Mouse (Mus musculus): ENCODE measurements around the gene Stk4. TPM values are rescaled to one million over a fixed set of nuclear protein-coding genes. Genes with fewer than 3 reads are reported as not detected.

Gene Stk4
- polyA plus RNA-seq, 1 experiment from 2014 or later = 19.0 TPM

GRCm38 (mm10) chr2:164199626-164200327 lies 129.7 kb downstream of the Stk4 start, which contains the start of gene Wfdc15a:
TSS of gene Wfdc15a (minus strand) at chr2:164200130.
- WGBS = 73% methylated on average over 20 of the region's 20 CpGs
- Histone ChIP-seq H3K4me2 (no peak within 1 kb of the TSS), H3K27me3 (no peaks in the 10 kb centered on the region), H3K4me3 (no peak within 1 kb of the TSS), H3K9me3 (no peaks in the 10 kb centered on the region), H3K36me3 (no peaks in the 10 kb centered on the region), H3K27ac (no peak within 1 kb of the TSS), H3K9ac (no peak within 1 kb of the TSS), H3K4me1 (no peaks in the 10 kb centered on the region)
- ATAC-seq (ENCODE audit: insufficient number of reproducible peaks, insufficient read depth, low FRiP score, low TSS enrichment, low read depth) = no peak

Other genes starting within 250 kb of the Stk4 start
- 0.24 and 0.34 TPM in 2 replicates for gene Ccn5, start 249.5 kb upstream of the Stk4 start, polyA plus RNA-seq (2015; fragmentation: Nextera tagmentation; extraction: Ambion mirVana)
- not detected in 2 replicates for gene Kcnk15, start 216.7 kb upstream of the Stk4 start, polyA plus RNA-seq (2015; fragmentation: Nextera tagmentation; extraction: Ambion mirVana)
- 0.22 and 0.30 TPM in 2 replicates for gene Rims4, start 151.6 kb upstream of the Stk4 start, polyA plus RNA-seq (2015; fragmentation: Nextera tagmentation; extraction: Ambion mirVana)
- 311 and 329 TPM in 2 replicates for gene Ywhab, start 75.4 kb upstream of the Stk4 start, polyA plus RNA-seq (2015; fragmentation: Nextera tagmentation; extraction: Ambion mirVana)
- gene Pabpc1l, start 44.9 kb upstream of the Stk4 start, polyA plus RNA-seq (2015; fragmentation: Nextera tagmentation; extraction: Ambion mirVana) = 1.6 and 2.8 TPM in 2 replicates
- 59.1 and 59.3 TPM in 2 replicates for gene Tomm34, start 847 bp downstream of the Stk4 start, polyA plus RNA-seq (2015; fragmentation: Nextera tagmentation; extraction: Ambion mirVana)
- 0.80 and 1.2 TPM in 2 replicates for gene Kcns1, start 100.8 kb downstream of the Stk4 start, polyA plus RNA-seq (2015; fragmentation: Nextera tagmentation; extraction: Ambion mirVana)
- not detected in 2 replicates for gene Wfdc5, start 112.4 kb downstream of the Stk4 start, polyA plus RNA-seq (2015; fragmentation: Nextera tagmentation; extraction: Ambion mirVana)
- not detected in 2 replicates for gene Wfdc12, start 120.3 kb downstream of the Stk4 start, polyA plus RNA-seq (2015; fragmentation: Nextera tagmentation; extraction: Ambion mirVana)
- not detected in 2 replicates for gene Wfdc15a, start 129.8 kb downstream of the Stk4 start, polyA plus RNA-seq (2015; fragmentation: Nextera tagmentation; extraction: Ambion mirVana)
- not detected in 2 replicates for gene Wfdc15b, start 151.3 kb downstream of the Stk4 start, polyA plus RNA-seq (2015; fragmentation: Nextera tagmentation; extraction: Ambion mirVana)
- not detected in 2 replicates for gene Svs2, start 168.1 kb downstream of the Stk4 start, polyA plus RNA-seq (2015; fragmentation: Nextera tagmentation; extraction: Ambion mirVana)
- not detected in 2 replicates for gene Svs3b, start 186.3 kb downstream of the Stk4 start, polyA plus RNA-seq (2015; fragmentation: Nextera tagmentation; extraction: Ambion mirVana)
- gene Svs4, start 208.1 kb downstream of the Stk4 start, polyA plus RNA-seq (2015; fragmentation: Nextera tagmentation; extraction: Ambion mirVana) = not detected in 2 replicates
- gene Svs3a, start 218.9 kb downstream of the Stk4 start, polyA plus RNA-seq (2015; fragmentation: Nextera tagmentation; extraction: Ambion mirVana) = not detected in 2 replicates
- gene Svs6, start 246.4 kb downstream of the Stk4 start, polyA plus RNA-seq (2015; fragmentation: Nextera tagmentation; extraction: Ambion mirVana) = not detected in 2 replicates